Mouse (Mus musculus): ENCODE data around the gene Trp63.
A peak's percentile ranks its signal among the peaks of the same experiment; 100 is the strongest.

Trp63 gene

DNA sequence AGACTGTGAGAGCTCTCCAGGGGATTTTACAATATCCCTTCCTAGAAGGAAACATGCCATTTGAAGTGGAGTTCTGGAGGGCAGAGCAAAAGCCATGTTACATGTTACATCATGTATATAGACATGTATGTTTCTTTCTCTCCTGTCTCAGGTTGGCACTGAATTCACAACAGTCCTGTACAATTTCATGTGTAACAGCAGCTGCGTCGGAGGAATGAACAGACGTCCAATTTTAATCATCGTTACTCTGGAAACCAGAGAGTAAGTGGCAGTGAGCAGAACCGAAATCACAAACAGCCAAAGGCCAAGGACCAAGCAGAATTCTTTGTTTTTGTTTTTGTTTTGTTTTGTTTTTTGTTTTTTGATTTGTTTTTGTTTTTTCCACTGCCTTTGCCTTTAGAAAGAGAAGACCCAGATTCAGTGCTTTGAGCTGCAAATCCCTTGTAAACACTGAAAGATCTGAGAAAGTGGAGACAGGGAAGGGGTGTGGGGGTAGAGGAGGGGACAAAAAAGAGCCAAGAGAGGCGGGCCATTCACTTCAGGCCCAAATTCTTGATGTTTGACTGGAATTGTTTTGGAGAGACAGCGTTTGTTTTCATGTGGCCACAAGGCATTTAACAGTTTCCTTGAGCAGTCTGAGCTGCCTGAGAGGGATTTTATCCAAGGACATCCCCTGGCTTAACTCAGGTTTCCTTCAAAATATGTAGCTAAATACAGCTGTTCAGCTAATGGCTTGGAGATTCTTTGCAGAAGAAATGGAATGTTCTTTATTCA, 181.7 kb downstream of the Trp63 start:
- DNase-seq (ENCODE audit: low read depth, low spot score), result no peak

DNA sequence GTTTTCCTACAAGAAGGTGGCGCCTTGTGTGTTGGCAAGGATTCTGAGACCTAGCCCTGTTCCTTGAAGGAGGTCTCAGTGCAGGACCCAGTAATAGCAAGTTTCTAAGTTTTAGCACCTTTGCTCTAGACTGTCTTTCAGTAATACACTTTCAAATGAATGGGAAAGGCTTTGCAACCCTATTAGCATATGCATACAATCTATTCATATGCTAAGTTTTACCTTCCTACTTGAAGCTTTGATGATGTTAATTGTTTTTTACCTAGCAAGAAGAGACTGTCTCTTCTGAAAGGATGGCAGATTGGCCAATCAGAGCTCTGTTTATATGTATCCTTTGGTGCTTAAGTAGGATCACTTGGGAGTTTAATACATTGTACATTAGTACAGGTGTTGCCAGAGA, 187.9 kb downstream of the Trp63 start:
- DNase-seq (ENCODE audit: low read depth, low spot score), result no peak

DNA sequence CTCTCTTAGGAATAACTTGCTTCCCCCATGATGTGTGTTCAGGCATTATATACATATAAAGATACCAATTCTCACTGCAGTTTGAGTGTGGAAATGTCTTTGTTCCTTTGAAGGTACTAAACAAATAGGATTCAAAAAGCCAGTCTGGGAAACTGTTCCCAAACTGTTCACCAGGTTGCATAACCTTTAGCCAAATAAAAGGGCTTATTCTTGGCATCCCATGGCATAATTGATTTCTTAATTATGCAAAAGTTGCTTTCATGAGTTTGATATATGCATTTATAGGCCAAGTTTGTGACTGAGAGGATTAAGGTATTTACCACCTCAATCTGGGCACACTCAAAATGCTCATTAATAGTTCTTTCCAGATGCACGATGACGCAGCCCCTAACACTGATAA, 192.1 kb downstream of the Trp63 start:
- no peak for DNase-seq (ENCODE audit: low read depth, low spot score)

DNA sequence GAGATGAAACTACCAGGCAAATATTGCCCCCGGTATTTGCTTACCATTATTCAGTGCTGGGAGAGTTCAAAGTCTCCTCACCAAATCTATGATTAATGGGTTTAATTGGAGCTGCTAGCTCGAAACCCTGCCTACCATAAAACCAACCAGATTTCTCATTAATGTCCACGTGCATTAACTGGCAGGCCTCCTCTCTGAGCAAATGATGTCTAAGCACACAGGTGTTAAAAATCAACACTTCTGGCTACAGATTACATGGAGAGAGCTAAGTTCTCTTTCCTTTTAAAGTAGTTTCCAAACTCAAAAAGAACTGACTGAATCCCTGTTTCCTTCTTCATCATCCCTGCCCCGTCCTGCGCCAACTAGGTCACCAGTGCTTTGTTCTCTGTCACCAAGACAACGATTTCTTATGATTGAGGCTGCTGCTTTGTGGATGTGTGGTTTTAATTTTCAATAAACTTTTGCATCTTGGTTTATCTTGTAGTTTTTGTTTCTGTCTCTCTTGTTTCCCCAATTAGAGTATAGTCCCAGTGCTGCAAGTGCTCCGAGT, 193.9 kb downstream of the Trp63 start:
- DNase-seq (ENCODE audit: low read depth, low spot score), result no peak

DNA sequence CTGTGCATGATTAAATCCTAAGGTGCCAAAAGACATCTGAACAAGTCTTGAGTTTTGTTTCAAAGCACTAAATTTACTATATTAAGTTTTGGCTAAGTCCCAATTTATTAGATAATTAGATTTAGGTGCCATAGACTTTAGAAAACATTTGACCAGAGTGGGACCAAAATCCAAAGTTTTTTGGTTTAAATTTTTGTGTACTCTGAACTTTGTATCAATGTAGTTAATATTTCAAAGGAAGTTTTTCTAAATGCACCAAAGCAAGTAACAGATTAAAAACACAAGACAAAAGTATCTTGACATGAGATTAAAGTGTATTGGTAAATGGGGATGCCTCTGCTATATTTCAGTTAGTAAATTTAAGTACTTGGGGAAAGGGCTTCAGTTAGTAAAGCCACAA, 194.6 kb downstream of the Trp63 start:
- no peak for DNase-seq (ENCODE audit: low read depth, low spot score)

DNA sequence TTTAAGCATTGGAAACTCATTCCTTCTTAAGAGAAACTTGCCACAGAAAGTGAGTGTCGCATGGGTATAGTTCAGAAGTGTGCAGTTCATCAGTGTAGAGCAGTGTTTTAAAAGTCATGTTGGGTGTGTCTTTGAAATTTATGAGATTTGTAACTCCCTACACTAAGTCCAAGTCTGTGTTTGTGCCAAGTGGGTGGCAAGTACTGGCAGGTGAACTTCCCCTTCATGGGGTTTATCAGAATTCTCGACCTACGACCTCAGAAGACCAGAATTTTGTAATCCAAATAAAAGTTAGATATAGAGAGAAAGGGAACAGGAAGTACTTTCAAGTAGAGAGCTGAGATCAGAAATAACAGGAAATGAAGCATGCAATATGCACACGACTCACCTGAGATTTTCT, 215.5 kb downstream of the Trp63 start:
- DNase-seq (ENCODE audit: low read depth, low spot score), result no peak

DNA sequence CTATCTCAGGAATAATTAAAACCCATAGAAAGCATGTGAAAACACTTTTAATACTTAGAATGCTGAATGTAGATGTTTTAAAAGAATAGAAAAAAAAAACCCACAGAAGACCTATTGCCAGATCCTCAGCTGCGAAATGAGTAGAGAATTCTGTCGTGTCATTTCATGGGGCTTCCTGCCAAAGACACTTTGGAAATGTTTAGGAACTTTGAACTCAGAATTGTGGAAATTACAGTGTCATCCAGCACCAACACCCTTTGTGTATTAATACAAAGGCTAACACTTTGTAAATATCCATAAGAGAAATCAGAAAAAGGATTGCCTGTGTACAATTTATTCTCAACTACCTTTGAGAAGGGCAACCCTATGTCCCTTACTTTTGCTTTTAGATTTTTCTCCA, 216.1 kb downstream of the Trp63 start:
- no peak for DNase-seq (ENCODE audit: low read depth, low spot score)

DNA sequence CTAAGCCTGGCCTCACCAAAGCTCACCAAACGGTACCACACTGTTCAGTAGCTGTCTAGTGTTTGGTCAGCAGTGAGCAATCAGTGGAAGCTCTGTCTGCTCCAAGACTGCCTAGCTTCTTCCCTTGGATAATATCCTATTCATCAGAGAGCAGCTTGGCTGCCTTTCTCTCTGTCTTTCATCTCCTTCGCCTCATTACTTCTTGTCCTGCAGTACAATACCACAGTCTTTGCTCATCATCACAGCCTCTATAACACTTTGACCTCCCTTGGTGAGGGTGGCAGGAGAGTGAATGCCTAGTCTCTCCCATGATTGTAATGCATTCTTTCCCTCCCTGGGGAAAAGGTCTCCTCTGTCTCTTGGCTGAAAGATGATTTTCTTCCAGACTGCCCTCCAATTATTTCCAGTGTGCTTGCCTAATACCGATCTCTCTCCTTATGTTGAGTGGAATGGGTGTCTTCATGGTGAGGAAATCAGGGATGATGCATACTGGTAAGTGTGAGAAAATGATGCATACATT, 216.9 kb downstream of the Trp63 start:
- DNase-seq (ENCODE audit: low read depth, low spot score), result peak; percentile 37

DNA sequence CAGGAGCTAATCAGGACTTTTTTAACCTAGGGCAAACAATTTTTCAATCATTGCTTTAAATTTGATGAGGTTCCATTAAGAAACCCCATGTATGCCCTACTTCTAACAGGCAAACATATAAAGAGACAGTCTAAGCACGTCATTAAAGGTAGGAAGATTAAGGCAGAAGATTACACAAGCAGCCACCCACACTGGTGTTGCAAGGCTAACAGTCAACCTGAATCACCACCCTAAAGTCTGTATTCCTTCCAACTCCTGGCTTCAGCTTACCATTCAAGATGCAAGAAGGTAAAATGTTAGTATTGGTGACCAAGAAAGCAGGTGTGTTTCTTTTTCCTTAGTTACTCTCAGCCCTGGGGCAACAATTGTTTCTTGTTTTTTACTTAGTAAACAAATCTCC, 228.6 kb downstream of the Trp63 start:
- DNase-seq (ENCODE audit: low read depth, low spot score), result no peak

DNA sequence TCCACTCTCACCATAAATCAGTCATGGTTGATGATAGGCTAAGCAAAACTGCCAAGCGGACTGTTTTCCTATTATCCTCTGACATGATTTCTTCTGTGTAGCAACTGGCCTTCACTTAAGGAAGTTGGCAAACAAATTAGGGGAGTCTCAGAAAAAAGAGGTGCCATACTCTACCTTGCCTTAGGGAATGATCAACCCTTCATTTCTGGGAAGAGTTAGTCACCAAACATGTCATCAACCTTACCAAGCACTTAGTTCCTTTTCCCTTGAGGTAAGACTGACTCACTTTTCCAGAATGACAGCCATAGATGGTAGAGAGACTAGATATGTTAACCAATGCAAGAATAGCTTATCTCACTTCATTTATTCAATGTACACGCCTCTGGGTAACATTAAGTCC, 250.6 kb downstream of the Trp63 start:
- no peak for DNase-seq (ENCODE audit: low read depth, low spot score)

All from mesoderm, embryonic 11.5 days (tissue).